Mouse (Mus musculus): Measurements from ENCODE around the gene BC037034.
"Not testable (repeated sequence)": the region's sequence is repeated elsewhere in the genome, so short reads cannot be mapped to it uniquely, and the experiment has no call there.

The BC037034 gene

DNA sequence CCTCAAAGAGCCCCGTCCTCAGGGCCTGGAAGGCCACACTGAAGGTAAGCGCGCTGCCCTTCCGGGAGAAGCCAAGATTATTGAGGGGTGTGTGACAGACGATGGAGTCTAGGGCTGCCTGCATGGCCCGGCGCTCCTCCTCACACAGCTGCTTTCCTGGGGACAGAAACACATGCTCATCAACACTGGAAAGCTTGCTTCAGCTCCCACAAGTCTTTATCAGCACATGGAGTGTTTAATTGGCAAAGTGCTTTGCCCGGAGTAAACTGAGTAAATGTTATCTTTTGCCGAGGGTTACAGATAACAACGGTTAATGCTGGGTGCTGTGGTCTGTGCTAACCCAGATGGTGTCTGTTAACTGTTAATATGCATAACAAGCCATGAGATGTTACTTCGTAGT is 3.0 kb downstream of the BC037034 start:
- DNase-seq: no peak

DNA sequence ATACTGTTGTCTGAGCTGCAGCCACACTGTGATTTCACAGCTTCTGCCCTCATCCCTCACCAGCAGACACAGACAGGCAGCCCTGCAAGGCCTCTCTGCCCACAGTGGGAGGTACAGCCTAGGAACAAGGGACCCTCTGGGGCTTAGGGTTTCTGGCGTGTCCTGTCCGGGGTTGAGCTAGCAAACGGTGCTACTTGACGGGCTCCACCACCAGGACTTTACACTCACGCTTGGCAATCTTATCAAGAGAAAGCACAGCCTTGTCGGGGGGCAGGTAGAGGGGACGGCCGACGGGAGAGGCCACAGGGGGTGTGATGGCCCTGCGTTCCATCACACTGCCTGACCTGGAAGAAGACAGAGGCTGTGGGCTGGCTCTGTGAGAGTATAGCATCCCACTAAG is 3.8 kb downstream of the BC037034 start:
- no peak for DNase-seq

DNA sequence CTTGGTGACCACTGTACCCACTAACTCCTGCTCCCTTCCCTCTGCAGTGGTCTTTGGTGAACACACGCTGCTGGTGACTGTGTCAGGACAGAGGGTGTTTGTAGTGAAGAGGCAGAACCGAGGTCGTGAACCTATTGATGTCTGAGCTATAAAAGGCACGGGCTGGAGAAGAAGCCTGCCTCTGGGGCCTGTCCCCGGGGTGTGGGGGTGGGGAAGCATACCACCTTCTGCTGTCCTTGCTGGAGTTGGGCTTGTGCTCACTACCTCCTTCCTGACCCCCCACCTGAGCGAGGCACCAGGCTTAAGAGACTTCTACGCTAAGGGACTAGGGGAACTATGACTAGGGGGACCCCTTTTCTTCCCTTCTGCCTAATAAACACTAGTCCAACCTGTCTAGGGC is 4.8 kb downstream of the BC037034 start:
- no peak for DNase-seq

DNA sequence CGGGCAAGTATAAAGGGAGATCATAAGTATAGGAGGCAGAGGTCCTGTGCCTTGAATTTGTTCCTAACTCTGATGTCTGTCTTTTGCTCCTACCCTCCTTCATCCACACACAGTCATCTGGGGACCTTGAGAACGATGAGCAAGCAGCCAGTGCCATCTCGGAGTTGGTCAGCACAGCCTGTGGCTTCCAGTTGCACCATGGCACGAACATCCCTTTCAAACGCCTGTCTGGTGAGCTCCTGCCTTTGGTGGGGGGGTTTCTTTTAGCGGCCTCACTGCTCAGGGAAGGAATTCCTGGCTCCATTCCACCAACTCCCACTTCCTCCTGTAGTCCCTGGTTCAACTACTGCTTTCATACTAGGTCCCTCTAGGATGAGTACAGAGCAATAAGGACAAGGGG is 5.3 kb downstream of the BC037034 start:
- DNase-seq: no peak

DNA sequence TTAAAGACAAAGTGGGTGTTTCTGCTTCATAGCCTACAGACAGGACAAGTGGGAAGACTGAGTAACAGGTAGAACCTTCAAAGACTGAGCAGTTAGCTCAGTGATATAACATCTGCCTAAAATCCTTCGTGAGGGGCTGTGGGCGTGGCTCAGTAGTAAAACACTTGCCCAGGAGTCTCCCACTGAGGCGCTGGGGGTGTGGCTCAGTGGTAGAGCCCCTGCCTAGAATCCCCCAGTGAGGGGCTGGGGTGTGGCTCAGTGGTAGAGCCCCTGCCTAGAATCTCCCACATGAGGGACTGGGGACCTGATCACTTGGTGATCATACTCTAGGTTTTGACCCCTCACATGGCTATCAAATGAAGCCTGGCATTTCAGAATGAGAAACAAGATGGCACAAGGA is 5.8 kb downstream of the BC037034 start:
- DNase-seq: no peak

DNA sequence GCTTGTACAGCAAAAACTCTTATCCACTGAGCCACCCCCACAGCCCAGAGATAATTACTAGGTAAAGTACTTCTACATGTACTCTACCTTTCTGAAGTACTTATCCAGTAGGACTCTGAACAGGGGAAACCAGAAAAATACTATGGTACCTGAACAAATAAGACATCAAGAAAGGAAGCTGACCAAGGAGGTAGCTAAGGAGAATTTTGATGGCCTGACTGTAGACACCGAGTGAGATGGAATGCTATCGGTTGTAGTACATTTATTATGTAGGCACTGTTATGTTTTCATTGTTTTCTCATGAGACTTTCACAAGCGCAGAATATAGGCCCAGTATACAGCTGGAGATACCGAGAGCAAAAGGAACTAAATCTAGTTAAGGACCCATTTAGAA is 6.3 kb downstream of the BC037034 start:
- DNase-seq: no peak

DNA sequence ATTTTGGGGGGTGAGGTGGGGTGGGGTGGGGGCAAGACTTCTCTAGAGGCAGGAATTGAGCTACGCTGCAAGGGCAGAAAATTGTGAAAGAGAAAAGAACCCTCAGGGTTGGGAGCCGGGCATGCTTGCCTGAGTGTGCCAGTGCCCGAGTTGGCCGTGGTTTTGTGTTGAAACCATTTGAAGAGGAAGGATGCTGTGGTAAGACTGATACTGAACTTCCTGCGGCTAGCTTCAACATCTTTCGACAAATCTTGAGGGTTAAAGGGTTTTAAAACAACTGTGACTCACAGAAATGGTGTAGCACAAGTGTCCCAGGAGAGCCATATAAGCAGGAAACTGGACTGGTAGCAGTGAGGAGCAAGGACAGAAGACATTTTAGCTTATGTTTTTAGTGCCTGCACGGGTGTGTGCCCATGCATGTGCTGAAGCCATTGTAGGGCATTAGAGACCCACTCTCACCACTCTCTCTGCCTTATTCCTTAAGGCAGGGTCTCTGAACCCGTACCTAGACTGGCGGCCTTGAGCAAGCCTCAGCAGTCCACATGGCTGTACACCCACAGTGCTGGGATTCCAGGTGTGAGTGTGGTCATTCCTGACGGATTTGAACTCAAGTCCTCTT is 6.8 kb downstream of the BC037034 start:
- no peak for DNase-seq

DNA sequence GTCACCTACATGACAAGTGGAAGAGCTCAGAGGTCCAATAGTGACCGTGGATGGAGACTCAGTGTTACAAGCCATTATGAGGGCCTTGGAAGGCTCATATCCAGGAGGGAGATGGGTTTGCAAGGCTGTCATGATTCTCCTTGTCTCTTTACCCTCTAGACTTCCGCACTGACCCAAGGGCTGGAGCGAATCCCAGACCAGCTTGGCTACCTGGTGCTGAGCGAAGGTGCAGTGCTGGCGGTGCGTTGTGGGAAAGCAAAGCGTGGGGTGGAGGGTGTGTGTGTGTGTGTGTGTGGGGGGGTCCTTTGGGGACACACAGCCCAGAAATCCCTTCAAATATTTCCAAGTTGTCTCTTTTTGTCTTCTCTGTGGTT is 7.8 kb downstream of the BC037034 start:
- no peak for DNase-seq

DNA sequence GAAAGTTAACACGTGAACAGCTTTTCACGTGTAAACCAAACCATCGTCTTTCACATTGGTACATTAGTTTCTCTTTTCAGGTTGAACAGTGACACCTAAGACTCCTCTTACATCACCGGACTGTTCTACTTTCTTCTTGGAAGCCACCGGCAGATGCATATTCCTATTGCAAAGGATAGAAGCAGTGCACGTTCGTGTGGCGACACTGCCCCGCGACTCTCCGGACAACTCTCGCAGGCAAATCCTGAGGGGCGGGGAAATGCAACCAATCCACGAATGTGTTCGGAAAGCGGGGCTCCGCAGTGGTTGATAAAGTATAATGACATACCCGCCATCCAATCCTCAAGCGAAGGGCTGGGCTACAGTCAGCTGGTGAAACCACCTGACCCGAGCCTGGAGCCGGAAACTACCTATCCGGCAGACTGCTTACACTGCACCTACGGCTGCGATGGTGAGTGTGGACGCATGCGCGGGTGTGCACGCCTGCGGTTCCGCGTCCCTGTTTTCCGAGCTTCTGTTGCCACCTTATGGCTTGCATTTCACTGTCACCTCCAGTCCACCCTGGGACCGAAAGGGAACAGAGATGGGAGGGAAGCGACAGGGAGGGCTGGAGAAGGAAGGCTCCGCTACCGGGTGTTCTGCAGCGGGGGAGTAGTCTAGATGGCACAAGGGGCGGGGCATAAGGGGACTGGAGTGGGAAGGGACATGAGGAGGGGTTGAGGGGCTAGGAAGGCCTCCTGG is 8.3 kb downstream of the BC037034 start, which contains the start of gene Lamtor4:
Gene Lamtor4, plus strand, starts transcription at position 130 of the 741 bp plus-strand sequence.
- DNase-seq: peak; percentile 93

DNA sequence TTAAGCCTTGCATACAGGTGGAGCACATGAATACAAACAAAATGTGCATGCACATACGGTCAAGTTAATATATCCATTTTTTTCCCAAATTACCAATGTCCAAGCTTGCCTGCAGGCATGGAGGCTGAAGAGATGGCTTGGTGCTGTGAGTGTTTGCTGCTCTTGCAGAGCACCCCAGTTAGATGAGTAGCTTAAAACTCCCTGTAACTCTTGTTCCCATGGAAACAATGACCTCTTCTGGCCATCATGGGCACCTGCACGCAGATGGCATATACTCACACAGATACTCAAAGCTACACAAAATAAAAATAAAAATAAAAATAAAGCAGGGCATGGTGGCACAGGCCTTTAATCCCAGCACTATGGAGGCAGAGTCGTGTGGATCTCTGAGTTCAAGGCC is 10.8 kb downstream of the BC037034 start:
- DNase-seq: no peak

DNA sequence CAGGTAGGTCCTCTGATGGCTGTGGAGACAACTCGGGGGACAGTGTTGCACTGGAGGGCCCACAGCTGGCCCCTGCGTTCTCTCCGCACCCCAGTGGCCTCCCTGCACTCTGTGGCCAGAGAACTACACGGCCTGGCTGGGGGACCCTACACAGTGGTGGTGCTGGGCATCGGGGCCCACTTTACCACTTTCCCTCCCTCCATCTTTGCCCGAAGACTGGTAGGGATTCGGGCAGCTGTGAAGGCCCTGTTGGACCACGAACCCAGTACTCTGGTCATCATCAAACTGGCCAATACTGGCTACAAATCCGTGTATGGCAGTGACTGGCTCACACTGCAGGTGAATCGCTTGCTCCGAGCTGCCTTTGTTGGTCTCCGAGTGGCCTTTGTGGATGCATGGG is 12.7 kb downstream of the BC037034 start:
- no peak for DNase-seq

DNA sequence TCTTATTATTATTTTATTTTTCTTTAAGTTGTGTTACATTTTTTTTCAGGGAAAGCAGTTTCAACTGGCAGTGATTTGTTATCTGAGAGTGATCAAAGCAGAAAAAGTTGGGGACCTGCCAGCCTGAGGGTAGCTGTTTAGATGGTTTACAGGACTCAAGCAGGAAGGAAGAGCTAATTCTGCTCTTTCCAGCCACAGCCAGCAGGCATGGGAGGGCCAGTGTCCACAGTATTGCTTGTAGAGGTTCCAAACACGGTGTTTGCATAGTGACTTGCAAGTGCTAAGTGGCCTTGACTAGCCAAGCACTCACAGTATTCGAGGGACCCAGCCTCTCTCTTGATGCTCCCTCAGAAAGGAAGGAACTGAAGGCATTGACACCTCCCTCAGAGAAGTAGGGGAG is 22.3 kb downstream of the BC037034 start:
- no peak for DNase-seq

DNA sequence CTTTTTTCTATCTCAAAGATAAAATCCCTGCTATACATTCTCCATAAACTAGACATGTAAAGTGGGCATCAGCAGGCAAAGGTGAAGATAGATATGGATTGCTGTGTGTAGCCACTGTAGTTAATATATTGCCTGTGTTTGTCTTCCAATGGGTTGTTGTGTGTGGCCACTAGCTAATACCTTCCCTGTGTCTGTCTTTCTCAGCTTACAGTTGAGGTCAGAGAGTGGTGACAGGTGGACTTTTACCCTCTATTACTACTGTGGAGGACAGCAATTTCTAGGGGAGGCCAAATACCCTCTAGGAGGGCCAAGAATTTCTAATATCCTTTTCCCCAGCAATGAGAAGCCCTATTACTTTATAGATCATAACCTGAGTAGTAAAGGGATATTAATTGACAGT is 29.6 kb downstream of the BC037034 start:
- DNase-seq: no peak

DNA sequence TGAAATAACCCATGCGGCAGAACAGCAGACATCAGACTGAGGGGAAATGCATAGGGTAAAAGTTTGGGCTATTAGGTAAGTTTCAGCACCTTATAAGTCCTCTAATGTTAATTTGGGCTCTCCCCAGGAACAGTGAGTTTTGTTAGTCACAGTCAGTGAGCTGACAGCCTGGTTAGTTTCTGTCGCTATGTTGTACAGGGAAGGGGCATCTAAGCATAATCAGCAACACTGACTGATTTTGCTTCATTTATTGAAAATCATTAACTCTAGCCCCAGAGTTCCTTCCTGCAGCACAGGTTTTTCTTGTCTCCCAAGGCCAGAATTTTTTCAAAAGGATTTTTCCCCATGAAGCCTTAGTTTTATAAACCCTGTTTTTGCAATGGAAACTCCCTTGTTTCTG is 30.1 kb downstream of the BC037034 start:
- DNase-seq: no peak

DNA sequence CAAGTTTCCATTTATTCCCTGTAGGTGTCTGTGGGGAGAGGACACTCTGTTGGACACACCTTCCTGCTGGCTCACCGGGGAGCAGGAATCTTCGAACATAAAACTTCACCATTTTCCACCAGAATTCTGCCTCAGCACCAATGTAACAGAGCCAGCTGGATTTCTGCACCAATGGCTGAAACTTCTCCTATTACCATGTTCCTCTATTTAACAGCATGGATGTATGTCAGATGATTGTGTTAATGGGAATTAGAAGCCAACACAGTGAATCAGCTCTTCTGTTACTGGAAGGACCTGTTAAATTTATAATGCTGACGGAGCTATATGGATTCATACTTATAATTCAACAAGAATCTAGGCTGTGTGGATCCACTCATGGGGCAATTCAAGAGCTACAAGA is 34.3 kb downstream of the BC037034 start:
- no peak for DNase-seq

DNA sequence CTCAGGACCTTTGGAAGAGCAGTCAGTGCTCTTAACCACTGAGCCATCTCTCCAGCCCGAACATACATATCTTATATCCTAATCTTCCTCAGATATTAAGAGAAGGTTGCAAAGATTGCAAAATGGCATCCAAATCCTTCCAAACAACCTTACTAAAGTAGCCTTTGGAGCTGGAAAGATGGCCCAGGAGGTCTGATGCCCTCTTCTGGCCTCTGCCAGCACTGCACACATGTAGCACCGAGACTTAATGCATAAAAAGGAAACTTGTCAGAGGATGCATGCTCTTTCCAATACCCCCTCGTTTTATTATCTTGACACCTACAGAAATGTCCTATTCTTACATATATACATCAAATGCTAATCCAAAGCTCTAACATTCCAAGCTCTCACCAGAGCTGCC is 35.8 kb downstream of the BC037034 start:
- DNase-seq: peak; percentile 38

DNA sequence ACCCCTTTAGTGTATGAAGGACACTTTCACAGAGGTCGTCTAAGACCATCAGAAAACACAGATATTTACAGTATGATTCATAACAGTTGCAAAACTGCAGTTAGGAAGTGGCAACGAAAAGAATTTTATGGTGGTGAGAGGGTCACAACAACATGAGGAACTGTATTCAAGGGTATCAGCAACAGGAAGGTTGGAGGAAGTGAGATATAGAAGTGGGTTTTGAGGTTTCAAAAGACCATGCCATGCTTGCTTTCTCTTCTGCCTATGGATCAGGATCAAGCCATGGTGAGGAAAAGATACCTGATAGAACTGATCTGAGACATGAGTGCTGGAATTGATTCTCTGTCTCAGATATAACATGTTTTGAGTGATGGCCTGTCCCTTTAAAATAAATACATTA is 36.5 kb downstream of the BC037034 start:
- no peak for DNase-seq

DNA sequence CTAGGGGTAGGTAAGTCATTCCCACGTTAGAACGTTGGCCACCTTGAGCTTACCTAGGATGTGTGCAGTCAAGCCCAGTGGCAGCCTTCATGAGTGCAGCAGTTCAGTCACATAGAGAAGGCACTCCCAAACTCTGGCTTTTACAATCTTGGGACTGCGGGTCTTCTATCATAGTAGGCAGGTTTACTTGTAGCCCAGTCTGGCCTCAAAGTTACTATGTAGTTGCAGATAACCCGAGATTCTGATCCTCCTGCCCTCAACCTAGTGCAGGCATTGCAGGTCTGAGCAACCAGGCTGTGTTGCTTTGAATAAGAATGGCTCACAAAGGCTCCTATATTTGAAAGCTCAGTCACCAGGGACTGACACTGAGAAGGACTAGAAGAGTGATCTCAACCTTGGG is 37.3 kb downstream of the BC037034 start:
- no peak for DNase-seq

DNA sequence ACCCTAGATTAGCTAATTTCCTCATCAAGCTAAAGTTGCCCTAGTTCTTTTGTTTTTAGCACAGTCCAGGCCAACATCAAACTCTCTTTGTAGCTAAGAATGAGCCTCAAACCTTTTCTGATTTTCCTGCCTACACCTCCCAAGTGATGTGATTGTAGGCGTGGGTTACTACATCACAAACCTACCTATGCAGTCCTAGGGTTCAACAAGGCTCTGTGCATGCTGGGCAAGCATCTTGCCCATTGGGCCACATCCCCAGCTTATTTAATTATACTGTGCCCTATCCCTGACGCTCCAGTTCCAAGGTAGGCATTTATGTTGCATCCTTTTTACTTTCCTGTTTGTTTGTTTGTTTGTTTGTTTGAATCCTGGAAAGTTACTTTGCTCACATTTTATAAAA is 38.1 kb downstream of the BC037034 start, which contains the start of gene Nxpe5:
Gene Nxpe5, plus strand, starts transcription at position 199 of the 400 bp plus-strand sequence.
- DNase-seq: no peak

DNA sequence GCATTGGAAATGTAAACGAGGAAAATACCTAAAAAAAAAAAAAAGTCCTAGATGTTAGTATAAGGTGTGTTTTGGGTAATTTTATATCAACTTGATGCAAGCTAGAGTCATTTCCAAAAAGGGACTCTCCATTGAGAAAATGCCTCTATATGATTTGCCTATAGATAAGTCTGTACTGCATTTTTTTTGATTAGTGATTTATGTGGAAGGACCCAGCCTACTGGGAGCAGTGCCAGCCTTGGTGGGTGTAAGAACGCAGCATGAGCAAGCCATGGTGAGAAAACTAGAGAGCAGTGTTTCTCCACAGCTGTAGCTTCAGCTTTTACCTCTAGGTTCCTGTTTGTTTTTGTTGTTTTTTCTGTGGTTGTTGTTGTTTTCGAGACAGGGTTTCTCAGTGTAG is 40.5 kb downstream of the BC037034 start:
- DNase-seq: peak; percentile 10

DNA sequence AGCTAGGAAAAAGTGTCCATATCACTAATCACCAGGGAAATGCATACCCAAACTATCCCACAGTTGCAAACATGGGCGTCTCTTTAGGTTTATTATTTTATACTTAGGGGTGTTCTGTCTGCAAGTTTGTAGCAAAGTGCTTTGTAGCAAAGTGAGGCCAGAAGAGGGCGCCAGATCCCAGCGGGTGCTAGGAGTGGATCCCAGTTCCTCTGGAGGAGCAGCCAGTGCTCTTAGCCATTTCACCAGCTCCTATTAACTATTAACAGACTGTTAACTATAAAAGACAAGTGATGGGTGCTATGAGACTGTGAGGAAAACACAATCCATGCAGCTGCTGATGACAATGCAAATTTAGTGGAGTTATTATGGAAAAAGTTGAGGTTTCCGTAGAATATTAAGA is 41.7 kb downstream of the BC037034 start:
- DNase-seq: peak; percentile 95

DNA sequence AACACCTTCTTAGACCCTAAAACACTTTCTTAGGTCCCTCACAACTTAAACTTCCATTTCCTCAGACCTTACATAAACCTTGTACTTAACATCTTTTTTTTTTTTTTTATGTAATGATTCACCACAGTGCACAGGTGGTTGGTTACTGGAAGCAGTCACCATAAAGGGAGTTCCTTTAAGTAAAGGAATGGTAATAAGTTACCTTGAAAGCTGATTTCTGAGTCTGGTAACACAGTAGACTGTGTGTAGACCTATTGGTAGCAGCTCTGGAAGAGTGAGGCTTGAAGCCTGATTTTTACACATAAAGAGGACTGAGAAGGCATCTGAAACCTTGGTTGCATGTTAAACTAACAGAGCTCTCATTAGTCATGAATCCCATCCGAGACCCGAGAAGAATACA is 44.0 kb downstream of the BC037034 start:
- DNase-seq: no peak

DNA sequence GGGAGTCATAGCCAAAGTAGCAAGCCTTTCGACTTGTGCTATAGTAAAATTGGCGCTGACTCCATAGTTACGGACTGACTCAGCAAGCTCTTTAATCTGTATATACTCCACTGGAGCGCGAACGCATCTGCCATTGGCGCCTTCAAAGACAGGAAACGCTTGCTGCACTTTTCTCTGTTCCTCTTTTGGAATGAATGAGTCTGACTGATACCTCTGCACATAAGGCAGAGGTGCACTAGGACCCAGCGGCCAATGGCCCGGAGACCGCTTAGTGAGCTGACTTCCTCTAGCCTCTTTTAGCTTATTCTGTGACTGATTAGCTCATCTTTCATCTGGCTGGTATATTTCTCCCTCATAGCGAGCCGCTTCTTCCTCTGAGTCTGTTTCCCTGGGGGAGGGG is 47.2 kb downstream of the BC037034 start:
- not testable (repeated sequence) for DNase-seq
